Mouse (Mus musculus) stomach, embryonic 16.5 days (tissue): ENCODE results near the gene Stpg2. TPM values are rescaled to one million over a fixed set of nuclear protein-coding genes. Genes with fewer than 3 reads are reported as not detected.
"Not testable (repeated sequence)": the region's sequence is repeated elsewhere in the genome, so short reads cannot be mapped to it uniquely, and the experiment has no call there.

ENCODE experiments used
- ATAC-seq: fragments of 200-750 bp; cut with Nextera tagmentation; 2 replicates; pipeline ENCODE4 v1.8.0; 2017; ENCODE audit warnings: moderate number of reproducible peaks, moderate TSS enrichment; ENCODE audit not compliant: insufficient read depth, low FRiP score
- H3K27ac ChIP-seq: fragments of 300-500 bp; sonication (generic); 2 replicates; pipeline ENCODE4 v1.5.1; 2014; ENCODE audit warnings: low read length
- H3K27me3 ChIP-seq: fragments of 300-500 bp; sonication (generic); 2 replicates; pipeline ENCODE4 v1.6.1; 2014; ENCODE audit warnings: low read length, control low read depth, mixed read lengths; ENCODE audit not compliant: control insufficient read depth, insufficient read depth
- H3K36me3 ChIP-seq: fragments of 300-500 bp; sonication (generic); 2 replicates; pipeline ENCODE4 v1.6.1; 2014; ENCODE audit warnings: low read length; ENCODE audit not compliant: control insufficient read depth, insufficient read depth
- H3K4me1 ChIP-seq: fragments of 300-500 bp; sonication (generic); 2 replicates; pipeline ENCODE4 v1.6.1; 2014; ENCODE audit warnings: low read length, control low read depth, mixed read lengths; ENCODE audit not compliant: control insufficient read depth, insufficient read depth
- H3K4me2 ChIP-seq: fragments of 300-500 bp; sonication (generic); 2 replicates; pipeline ENCODE4 v1.6.1; 2014; ENCODE audit warnings: low read depth, low read length, mixed read lengths
- H3K4me3 ChIP-seq: fragments of 300-500 bp; sonication (generic); replicated peaks from 2 replicates; pipeline ENCODE4 v1.5.1; 2014; ENCODE audit warnings: mild to moderate bottlenecking, low read length
- H3K9ac ChIP-seq: fragments of 300-500 bp; sonication (generic); 2 replicates; pipeline ENCODE4 v1.6.1; 2014; ENCODE audit warnings: low read length
- H3K9me3 ChIP-seq: fragments of 300-500 bp; sonication (generic); replicated peaks from 2 replicates; pipeline ENCODE4 v1.6.1; 2016; ENCODE audit warnings: low read length, control low read depth; ENCODE audit not compliant: control insufficient read depth
- WGBS: fragments of 180-500 bp; shearing (Covaris S2); extraction: QIAGEN DNeasy Blood & Tissue Kit; methylation state at CpG from one replicate; pipeline ENCODE4 v1.1.7; 2014; 5-methylcytosine and 5-hydroxymethylcytosine counted together
- polyA plus RNA-seq: library from polyadenylated mRNA; unstranded; fragments of >200 nt; fragmentation: Nextera tagmentation; extraction: Ambion mirVana; gene quantifications from 2 replicates; pipeline ENCODE4 v1.2.1, GENCODE M21; 2015

Gene Stpg2
- polyA plus RNA-seq, 1 experiment from 2014 or later, result not detected

GRCm38 (mm10) chr3:139663712-139664245 lies 458.3 kb downstream of the Stpg2 start:
- Histone ChIP-seq H3K4me2 (no peak overlapping the region), H3K27me3 (no peaks in the 10 kb centered on the region), H3K4me3 (no peak overlapping the region), H3K9me3 (no peaks in the 10 kb centered on the region), H3K27ac (no peak overlapping the region), H3K9ac (no peak overlapping the region), H3K4me1 (no peaks in the 10 kb centered on the region), H3K36me3 (no peaks in the 10 kb centered on the region)
- ATAC-seq, result no peak
- 68% methylated on average over 5 of the region's 5 CpGs for WGBS

DNA sequence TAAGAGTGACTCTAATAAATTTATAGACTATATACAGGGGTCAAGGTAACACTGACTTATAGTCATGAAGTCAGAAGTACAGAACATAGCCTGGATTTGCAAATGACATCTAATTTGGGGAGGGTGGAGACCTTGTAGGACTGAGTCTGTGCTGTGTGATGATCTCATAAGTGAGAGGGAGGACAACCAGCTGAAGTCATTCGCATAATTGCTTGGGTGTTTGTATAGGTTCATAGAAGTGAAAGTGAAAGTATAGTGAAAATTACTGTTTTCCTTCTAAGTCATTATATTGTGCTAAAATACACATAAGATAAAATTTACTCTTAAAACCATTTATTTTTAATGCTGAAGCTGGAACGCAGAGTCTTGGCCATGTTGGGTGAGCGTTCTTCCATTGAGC lies 459.6 kb downstream of the Stpg2 start:
- H3K4me3 ChIP-seq, result no peak overlapping the region
- no peaks in the 10 kb centered on the region for H3K27me3 ChIP-seq
- H3K4me2 ChIP-seq, result no peak overlapping the region
- 89% methylated on average over 3 of the region's 3 CpGs for WGBS
- no peaks in the 10 kb centered on the region for H3K4me1 ChIP-seq
- no peaks in the 10 kb centered on the region for H3K36me3 ChIP-seq
- H3K27ac ChIP-seq, result no peak overlapping the region
- H3K9me3 ChIP-seq, result no peaks in the 10 kb centered on the region
- no peak for ATAC-seq
- no peak overlapping the region for H3K9ac ChIP-seq

DNA sequence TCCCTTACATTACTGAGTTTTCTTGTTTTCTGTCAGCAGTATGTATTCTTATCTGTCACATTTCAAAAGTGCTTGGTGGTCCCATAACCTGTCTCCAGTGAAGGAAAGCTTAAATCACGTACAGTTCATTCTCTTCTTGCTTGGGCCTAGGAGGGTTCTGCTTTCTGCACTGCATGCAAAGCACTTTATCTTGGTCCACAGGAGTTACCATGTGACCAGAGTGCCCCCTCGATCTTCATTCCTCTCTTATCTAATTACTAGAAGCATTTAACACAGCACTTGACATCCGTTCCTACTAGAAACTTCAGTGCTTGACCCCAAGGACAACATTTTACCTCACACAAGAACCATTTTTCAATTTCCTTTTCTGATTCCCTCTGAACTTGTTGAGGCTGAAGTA lies 470.7 kb downstream of the Stpg2 start:
- 46% methylated on average over 3 of the region's 3 CpGs for WGBS
- no peak overlapping the region for H3K4me2 ChIP-seq

DNA sequence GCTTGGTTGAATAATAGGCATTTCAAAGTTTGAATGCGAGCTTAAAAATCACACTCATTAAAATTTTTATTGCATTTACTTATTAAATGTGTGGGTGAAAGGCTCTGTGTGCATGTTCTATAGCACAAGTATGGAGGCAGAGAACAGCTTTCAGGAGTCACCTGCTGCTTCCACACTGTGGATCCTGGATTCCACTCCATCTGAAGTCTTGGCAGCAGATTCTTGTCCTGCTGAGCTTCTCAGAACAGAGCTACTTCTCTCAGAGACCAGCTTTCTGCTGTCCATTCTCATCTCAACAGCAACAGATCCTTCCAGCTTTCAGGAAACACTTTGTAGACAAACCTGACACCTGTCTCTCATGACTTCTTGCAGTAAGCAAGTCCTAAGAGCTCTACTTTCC lies 471.2 kb downstream of the Stpg2 start:
- no peaks in the 10 kb centered on the region for H3K9me3 ChIP-seq
- WGBS, result 80% methylated on average over 1 of the region's 1 CpGs
- H3K4me2 ChIP-seq, result no peak overlapping the region
- no peak for ATAC-seq
- H3K4me3 ChIP-seq, result no peak overlapping the region
- no peaks in the 10 kb centered on the region for H3K36me3 ChIP-seq
- no peaks in the 10 kb centered on the region for H3K4me1 ChIP-seq
- no peak overlapping the region for H3K9ac ChIP-seq
- H3K27ac ChIP-seq, result no peak overlapping the region
- H3K27me3 ChIP-seq, result no peaks in the 10 kb centered on the region

More for the DNA sequence above, 470.7 kb downstream of the Stpg2 start:
- H3K4me3 ChIP-seq, result no peak overlapping the region
- H3K9ac ChIP-seq, result no peak overlapping the region
- no peaks in the 10 kb centered on the region for H3K4me1 ChIP-seq
- no peaks in the 10 kb centered on the region for H3K36me3 ChIP-seq
- no peak overlapping the region for H3K27ac ChIP-seq
- ATAC-seq, result no peak
- H3K27me3 ChIP-seq, result no peaks in the 10 kb centered on the region
- H3K9me3 ChIP-seq, result no peaks in the 10 kb centered on the region

- not testable (repeated sequence) for H3K36me3 ChIP-seq, ATAC-seq
- 94% methylated on average over 3 of the region's 3 CpGs for WGBS
These were observed 498.7 kb downstream of the Stpg2 start for GRCm38 (mm10) chr3:139704238-139704637.

DNA sequence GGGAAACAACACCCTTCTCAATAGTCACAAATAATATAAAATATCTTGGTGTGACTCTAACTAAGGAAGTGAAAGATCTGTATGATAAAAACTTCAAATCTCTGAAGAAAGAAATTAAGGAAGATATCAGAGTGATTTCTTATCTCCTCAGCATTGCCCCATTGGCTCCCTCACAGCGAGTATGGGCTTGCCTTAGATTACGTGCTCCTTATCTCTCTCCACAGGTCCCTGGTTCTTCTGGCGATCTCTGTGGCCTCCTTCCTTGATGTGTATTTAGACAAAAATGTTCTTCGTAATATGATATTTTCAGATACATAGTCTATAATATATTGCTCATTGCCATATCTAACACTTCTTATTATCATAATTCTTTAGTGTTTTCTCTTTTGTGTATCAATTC lies 501.9 kb downstream of the Stpg2 start:
- WGBS, result 84% methylated on average over 4 of the region's 4 CpGs
- not testable (repeated sequence) for H3K4me2 ChIP-seq, H3K4me1 ChIP-seq, H3K27ac ChIP-seq, H3K36me3 ChIP-seq, ATAC-seq, H3K9me3 ChIP-seq, H3K27me3 ChIP-seq, H3K4me3 ChIP-seq, H3K9ac ChIP-seq

More at GRCm38 (mm10) chr3:139704238-139704637, 498.7 kb downstream of the Stpg2 start:
- H3K4me1 ChIP-seq, H3K27me3 ChIP-seq, H3K27ac ChIP-seq, H3K4me3 ChIP-seq, H3K4me2 ChIP-seq, H3K9me3 ChIP-seq, H3K9ac ChIP-seq: not testable (repeated sequence)

GRCm38 (mm10) chr3:139709794-139710193 lies 504.3 kb downstream of the Stpg2 start:
- no peak overlapping the region for H3K9ac ChIP-seq
- H3K36me3 ChIP-seq, result no peaks in the 10 kb centered on the region
- no peaks in the 10 kb centered on the region for H3K4me1 ChIP-seq
- no peaks in the 10 kb centered on the region for H3K9me3 ChIP-seq
- no peak for ATAC-seq
- 82% methylated on average over 4 of the region's 4 CpGs for WGBS
- H3K27ac ChIP-seq, result no peak overlapping the region
- H3K4me2 ChIP-seq, result no peak overlapping the region
- no peaks in the 10 kb centered on the region for H3K27me3 ChIP-seq
- H3K4me3 ChIP-seq, result no peak overlapping the region

DNA sequence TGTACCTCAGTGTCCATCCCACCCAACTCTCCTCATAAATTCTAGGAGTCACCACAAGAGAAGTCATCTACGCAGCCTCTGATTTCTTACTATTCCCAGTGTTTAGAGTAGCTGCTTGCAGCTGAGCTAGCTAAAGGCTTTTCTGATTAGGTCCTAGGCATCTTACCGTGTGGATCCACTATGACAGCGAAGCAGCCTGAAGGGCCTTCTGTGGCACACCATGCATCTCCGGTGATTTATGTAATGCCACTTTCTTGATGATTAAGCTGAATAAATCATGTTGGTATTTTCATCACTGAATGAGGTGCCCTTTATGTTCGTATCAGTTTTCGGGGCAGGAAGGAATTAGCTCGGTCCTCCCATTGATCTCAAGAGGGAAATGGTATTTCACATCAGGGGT lies 523.3 kb downstream of the Stpg2 start:
- no peaks in the 10 kb centered on the region for H3K36me3 ChIP-seq
- H3K9ac ChIP-seq, result no peak overlapping the region
- H3K27me3 ChIP-seq, result no peaks in the 10 kb centered on the region
- no peak for ATAC-seq
- H3K4me3 ChIP-seq, result no peak overlapping the region
- no peak overlapping the region for H3K4me2 ChIP-seq
- 85% methylated on average over 7 of the region's 7 CpGs for WGBS
- H3K4me1 ChIP-seq, result no peaks in the 10 kb centered on the region
- H3K27ac ChIP-seq, result no peak overlapping the region
- H3K9me3 ChIP-seq, result no peaks in the 10 kb centered on the region

DNA sequence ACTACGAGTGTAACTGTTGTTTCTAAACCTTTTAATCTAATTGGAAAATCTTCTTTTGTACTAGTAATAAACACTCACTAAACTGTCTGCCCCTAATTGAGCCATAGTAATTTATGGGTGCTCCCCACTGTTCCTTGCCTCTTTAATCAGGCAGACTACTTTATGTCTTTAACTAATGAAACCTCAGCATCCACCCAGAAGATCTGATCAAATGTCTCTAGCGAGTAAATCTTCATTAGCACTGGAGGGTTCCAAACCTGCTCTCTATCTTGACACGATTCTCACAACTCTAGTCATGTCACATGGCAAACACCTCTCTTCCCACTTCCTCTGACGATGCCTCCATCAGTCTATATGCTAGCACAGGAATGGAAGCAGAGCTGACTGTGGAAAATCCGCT lies 523.8 kb downstream of the Stpg2 start:
- Histone ChIP-seq H3K27me3 (no peaks in the 10 kb centered on the region), H3K4me2 (no peak overlapping the region), H3K27ac (no peak overlapping the region), H3K9ac (no peak overlapping the region), H3K9me3 (no peaks in the 10 kb centered on the region), H3K4me3 (no peak overlapping the region), H3K36me3 (no peaks in the 10 kb centered on the region), H3K4me1 (no peaks in the 10 kb centered on the region)
- WGBS, result 66% methylated on average over 5 of the region's 5 CpGs
- ATAC-seq, result no peak

DNA sequence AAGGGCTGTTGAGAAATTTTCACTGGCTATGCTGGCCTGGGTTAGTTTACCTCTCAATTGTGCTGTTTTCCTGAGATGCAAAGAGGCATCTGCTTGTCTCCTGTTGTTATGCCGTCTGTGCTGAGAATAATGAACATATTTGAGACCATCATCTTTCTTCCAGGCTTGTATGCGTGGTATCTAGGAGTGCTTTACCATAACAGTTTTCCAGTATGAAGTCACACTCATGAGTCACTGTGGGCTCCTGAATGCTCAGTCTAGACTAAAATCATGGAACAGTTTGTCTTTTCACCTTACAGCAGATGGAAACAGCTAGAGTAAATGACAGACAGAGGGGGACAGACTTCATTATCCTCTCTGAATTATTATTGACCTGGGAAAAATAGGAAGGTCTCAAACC lies 527.7 kb downstream of the Stpg2 start:
- no peak for ATAC-seq
- H3K4me3 ChIP-seq, result no peak overlapping the region
- H3K27ac ChIP-seq, result no peak overlapping the region
- no peak overlapping the region for H3K9ac ChIP-seq
- H3K4me1 ChIP-seq, result no peaks in the 10 kb centered on the region
- 84% methylated on average over 2 of the region's 2 CpGs for WGBS
- H3K27me3 ChIP-seq, result no peaks in the 10 kb centered on the region
- H3K36me3 ChIP-seq, result no peaks in the 10 kb centered on the region
- H3K4me2 ChIP-seq, result no peak overlapping the region
- no peaks in the 10 kb centered on the region for H3K9me3 ChIP-seq
